Mouse (Mus musculus) myocyte (in vitro differentiated cells): Measurements from ENCODE around the gene Olfr550.

ENCODE experiments used
- CEBPB ChIP-seq: IDR thresholded peaks from 2 replicates; pipeline ENCODE4 v1.6.1; 2011; ENCODE audit warnings: mild to moderate bottlenecking, moderate library complexity; ENCODE audit not compliant: poor library complexity, insufficient read depth, severe bottlenecking
- E2F4 ChIP-seq: IDR thresholded peaks from one replicate; pipeline ENCODE4 v1.6.1; 2011; ENCODE audit warnings: mild to moderate bottlenecking, control low read depth, moderate library complexity; ENCODE audit not compliant: insufficient read depth
- MAX ChIP-seq: IDR thresholded peaks from one replicate; pipeline ENCODE4 v1.6.1; 2011; ENCODE audit warnings: low read depth, mild to moderate bottlenecking, control low read depth
- MYOD1 ChIP-seq, 3 experiments: IDR thresholded peaks; one replicate each; pipeline ENCODE4 v1.6.1; 2011; ENCODE audit warnings: control low read depth in 2 of 3, low read depth in 2 of 3, mild to moderate bottlenecking in 2 of 3, moderate library complexity in 1 of 3; ENCODE audit not compliant: insufficient read length in 2 of 3, control insufficient read depth in 1 of 3
- MYOG ChIP-seq, 3 experiments: IDR thresholded peaks; one replicate each; pipeline ENCODE4 v1.6.1; 2011; ENCODE audit warnings: control low read depth in 2 of 3, low read depth in 2 of 3, mild to moderate bottlenecking in 2 of 3; ENCODE audit not compliant: insufficient read length in 2 of 3, control insufficient read depth in 1 of 3, insufficient read depth in 1 of 3
- POLR2A ChIP-seq: IDR thresholded peaks from one replicate; pipeline ENCODE4 v1.6.1; 2011; ENCODE audit warnings: low read depth, mild to moderate bottlenecking, control low read depth, moderate library complexity; ENCODE audit not compliant: insufficient read length
- POLR2AphosphoS2 ChIP-seq: IDR thresholded peaks from one replicate; pipeline ENCODE4 v1.6.1; 2011; ENCODE audit warnings: low read depth, control low read depth; ENCODE audit not compliant: insufficient read length
- REST ChIP-seq: IDR thresholded peaks from one replicate; pipeline ENCODE4 v1.6.1; 2011; ENCODE audit warnings: mild to moderate bottlenecking, control low read depth, moderate library complexity; ENCODE audit not compliant: insufficient read depth, insufficient read length
- SRF ChIP-seq: IDR thresholded peaks from one replicate; pipeline ENCODE4 v1.6.1; 2011; ENCODE audit warnings: low read depth; ENCODE audit not compliant: control insufficient read depth, insufficient read length
- TCF12 ChIP-seq: IDR thresholded peaks from one replicate; pipeline ENCODE4 v1.6.1; 2011; ENCODE audit warnings: mild to moderate bottlenecking, control low read depth; ENCODE audit not compliant: poor library complexity, insufficient read depth, severe bottlenecking
- USF1 ChIP-seq: IDR thresholded peaks from one replicate; pipeline ENCODE4 v1.6.1; 2011; ENCODE audit warnings: low read depth, mild to moderate bottlenecking, control low read depth, moderate library complexity

DNA sequence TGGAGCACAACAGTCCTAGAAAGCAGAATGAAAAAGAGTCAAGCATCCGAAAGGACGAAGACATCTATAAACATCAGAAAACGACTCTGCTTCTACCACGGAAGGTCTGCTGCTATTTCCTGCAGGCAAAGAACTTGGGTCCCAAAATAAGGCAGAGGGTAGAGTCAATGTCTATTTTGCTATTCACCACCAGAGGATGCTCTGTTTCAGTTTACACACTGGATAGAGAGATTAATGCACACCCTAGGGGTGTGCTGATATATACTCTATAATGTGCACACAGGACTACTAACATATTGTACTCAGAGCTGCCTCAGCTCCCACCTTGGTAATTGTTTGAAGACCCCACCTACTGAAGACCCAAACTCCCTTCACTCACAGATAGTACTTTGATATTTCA lies 5.0 kb upstream of the Olfr550 start:
- TF ChIP-seq POLR2A (no peak), POLR2AphosphoS2 (no peak), CEBPB (no peak), MAX (no peak), REST (no peak), MYOD1 (IDR thresholded peaks at IDR 0.05; ENCODE audit: control insufficient read depth in 1 of 3, insufficient read length in 2 of 3, low read depth in 2 of 3) (no peak), E2F4 (no peak), USF1 (no peak), TCF12 (no peak), SRF (no peak), MYOG (IDR thresholded peaks at IDR 0.05; ENCODE audit: control insufficient read depth in 1 of 3, insufficient read depth in 1 of 3, insufficient read length in 2 of 3, low read depth in 2 of 3) (no peak)
